Mouse (Mus musculus): Measurements from ENCODE around the gene Clec2g. TPM values are rescaled to one million over a fixed set of nuclear protein-coding genes. Genes with fewer than 3 reads are reported as not detected.

Clec2g gene
- total RNA-seq, 1 experiment from 2014 or later = 4.5 TPM

- DNase-seq = no peak
Observed at GRCm38 (mm10) chr6:129013762-129014276, 79.6 kb downstream of the Clec2g start.

GRCm38 (mm10) chr6:129014399-129014798, 80.2 kb downstream of the Clec2g start:
- no peak for DNase-seq

GRCm38 (mm10) chr6:129027451-129028248, 93.5 kb downstream of the Clec2g start:
- DNase-seq = no peak

- no peak for DNase-seq
Observed at GRCm38 (mm10) chr6:129030175-129030824, 96.1 kb downstream of the Clec2g start.

GRCm38 (mm10) chr6:129030964-129031363, 96.8 kb downstream of the Clec2g start:
- DNase-seq = no peak

- DNase-seq = peak; percentile 9
Observed at GRCm38 (mm10) chr6:129033397-129033796, 99.2 kb downstream of the Clec2g start.

Small RNA genes lying within 50 kb of the gene (microRNA-seq; reads per million reads assigned to microRNA genes)
- gene Gm27336 = 0 reads per million in 2 experiments
- gene Mir7649 = 0 reads per million in 2 experiments

Other genes with a start within 250 kb of the Clec2g start
- gene Klrb1, start 211.3 kb upstream of the Clec2g start, total RNA-seq (2021) = not detected in 2 replicates
- gene Klrb1c, start 145.2 kb upstream of the Clec2g start, total RNA-seq (2021) = 0.30 and 0.68 TPM in 2 replicates
- not detected in 2 replicates for gene Gm44511, start 108.1 kb upstream of the Clec2g start, total RNA-seq (2021)
- gene Klrb1b, start 108.0 kb upstream of the Clec2g start, total RNA-seq (2021) = 1.5 TPM in 1 of 2 replicates, not detected in the other
- gene Clec2i, start 46.8 kb upstream of the Clec2g start, total RNA-seq (2021) = 0.22 and 1.7 TPM in 2 replicates
- gene BC035044, start 43.3 kb upstream of the Clec2g start, total RNA-seq (2021) = 0.93 and 2.6 TPM in 2 replicates
- gene Klrb1f, start 111.5 kb downstream of the Clec2g start, total RNA-seq (2021) = not detected in 2 replicates
- not detected in 2 replicates for gene Clec2e, start 166.5 kb downstream of the Clec2g start, total RNA-seq (2021)
- gene Clec2d, start 246.2 kb downstream of the Clec2g start, total RNA-seq (2021) = 86.4 and 109 TPM in 2 replicates

Measured in adrenal gland, postnatal 14 days (tissue).